Comparison of ENCODE assay signal across 13 mouse cellular contexts in the genomic region with DNA sequence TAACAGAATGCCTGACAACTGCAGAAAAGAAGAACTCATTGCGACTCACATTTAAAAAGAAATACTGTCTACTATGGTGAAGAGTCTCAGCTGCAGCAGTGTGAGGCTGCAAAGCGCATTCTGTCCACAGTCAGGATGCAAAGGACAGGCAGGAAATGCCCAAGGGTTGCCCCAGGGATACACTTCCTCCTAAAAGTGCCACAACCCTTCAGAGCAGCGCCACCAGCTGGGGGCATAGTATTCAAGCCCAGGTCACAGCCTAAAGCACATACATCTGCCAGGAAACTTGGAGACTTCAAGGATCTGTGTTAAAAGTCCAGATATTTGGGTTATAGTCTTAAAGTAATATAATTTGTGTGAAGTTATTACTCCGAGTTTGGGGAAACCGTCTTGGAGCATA.
DNase-seq lines count a peak whose midpoint lies in the region; ATAC-seq and TF ChIP-seq lines count a peak whose summit lies in the region.
"Had no signal": no experiment of that assay in that cellular context is flagged by ENCODE, and none has a peak within 500 bp of the region (broad histone marks: within the 10 kb centered on the region; RNA-seq: fewer than 3 reads in every experiment).

No protein-coding gene starts in this region.

- H3K9ac ChIP-seq in heart, postnatal 0 days (replicated peaks; ENCODE audit: low read depth, low read length): no peak overlapping the region
- no peak overlapping the region for H3K9ac ChIP-seq in heart, embryonic 12.5 days
- H3K9ac ChIP-seq in stomach, postnatal 0 days (ENCODE audit: low read length): no peak overlapping the region
- H3K9ac ChIP-seq: hindbrain, embryonic 15.5 days; liver, embryonic 15.5 days had no signal

- peaks cover 15% of the 10 kb centered on the region; the same call in 1 of the 2 replicates for H3K4me1 ChIP-seq in heart, postnatal 0 days (ENCODE audit: control insufficient read depth, insufficient read depth)
- H3K4me1 ChIP-seq in heart, embryonic 12.5 days (replicated peaks): peaks cover 32% of the 10 kb centered on the region
- H3K4me1 ChIP-seq in stomach, postnatal 0 days (replicated peaks; ENCODE audit: control insufficient read depth, insufficient read depth): no peaks in the 10 kb centered on the region
- H3K4me1 ChIP-seq: hindbrain, embryonic 15.5 days; liver, embryonic 15.5 days had no signal

- 74% methylated on average over 5 of the region's 5 CpGs for WGBS in heart, postnatal 0 days
- WGBS in heart, embryonic 12.5 days: 74% methylated on average over 5 of the region's 5 CpGs
- 78% methylated on average over 5 of the region's 5 CpGs for WGBS in stomach, postnatal 0 days

- TF ChIP-seq EP300 in heart, postnatal 0 days (IDR thresholded peaks at IDR 0.05; ENCODE audit: low read depth): no peak
- no peak for TF ChIP-seq EP300 in stomach, postnatal 0 days (optimal IDR thresholded peaks at IDR 0.05)

- no peak overlapping the region for H3K4me2 ChIP-seq in heart, postnatal 0 days (ENCODE audit: low read depth, low read length)
- H3K4me2 ChIP-seq in heart, embryonic 12.5 days: no peak overlapping the region
- H3K4me2 ChIP-seq in stomach, postnatal 0 days (replicated peaks; ENCODE audit: low read depth): no peak overlapping the region
- H3K4me2 ChIP-seq: hindbrain, embryonic 15.5 days; liver, embryonic 15.5 days had no signal

- no peak overlapping the region for H3K4me3 ChIP-seq in heart, postnatal 0 days (ENCODE audit: low read depth, low read length)
- no peak overlapping the region for H3K4me3 ChIP-seq in heart, embryonic 12.5 days
- no peak overlapping the region for H3K4me3 ChIP-seq in stomach, postnatal 0 days (ENCODE audit: low read depth, low read length)
- H3K4me3 ChIP-seq: hindbrain, embryonic 15.5 days; liver, embryonic 15.5 days had no signal

- H3K27me3 ChIP-seq in heart, postnatal 0 days (ENCODE audit: control insufficient read depth, insufficient read depth, low read length): no peaks in the 10 kb centered on the region
- no peaks in the 10 kb centered on the region for H3K27me3 ChIP-seq in heart, embryonic 12.5 days (replicated peaks)
- no peaks in the 10 kb centered on the region for H3K27me3 ChIP-seq in stomach, postnatal 0 days (ENCODE audit: control insufficient read depth, insufficient read depth, low read length)
- H3K27me3 ChIP-seq: hindbrain, embryonic 15.5 days; liver, embryonic 15.5 days had no signal

- no peak for DNase-seq in heart, postnatal 0 days (ENCODE audit: low spot score)
- DNase-seq in thymus, postnatal 4 days: peak; percentile 17
- no peak for DNase-seq in thymus, adult 18-20 months
- peak; percentile 70 for DNase-seq in kidney, postnatal 14 days
- peak; percentile 38 for DNase-seq in stomach, postnatal 0 days (ENCODE audit: low spot score)
- DNase-seq in urinary bladder, postnatal 10 days (ENCODE audit: low spot score): no peak
- DNase-seq in right cerebral cortex, adult 2 months (ENCODE audit: low spot score in 2 of 2): no peak
- DNase-seq: cerebellum, adult 9-10 months had no signal

- H3K36me3 ChIP-seq in heart, postnatal 0 days (replicated peaks; ENCODE audit: control insufficient read depth, insufficient read depth, low read length): peaks cover 8% of the 10 kb centered on the region; the same call in 1 of the 2 replicates
- peaks cover 20% of the 10 kb centered on the region for H3K36me3 ChIP-seq in heart, embryonic 12.5 days
- no peaks in the 10 kb centered on the region for H3K36me3 ChIP-seq in stomach, postnatal 0 days (ENCODE audit: control insufficient read depth, insufficient read depth, low read length)
- H3K36me3 ChIP-seq: G1E; liver, embryonic 15.5 days had no signal

- no peak for ATAC-seq in heart, postnatal 0 days (ENCODE audit: insufficient read depth, low read depth)
- no peak for ATAC-seq in heart, embryonic 12.5 days (ENCODE audit: insufficient number of reproducible peaks, low FRiP score)
- ATAC-seq in stomach, postnatal 0 days (ENCODE audit: low FRiP score, low TSS enrichment): no peak
- ATAC-seq: forebrain, embryonic 14.5 days had no signal

- H3K27ac ChIP-seq in heart, postnatal 0 days (ENCODE audit: low read depth): no peak overlapping the region
- H3K27ac ChIP-seq in heart, embryonic 12.5 days (ENCODE audit: poor library complexity, severe bottlenecking): no peak overlapping the region
- no peak overlapping the region for H3K27ac ChIP-seq in stomach, postnatal 0 days (replicated peaks)
- H3K27ac ChIP-seq: hindbrain, embryonic 15.5 days; liver, embryonic 15.5 days had no signal

- no peaks in the 10 kb centered on the region for H3K9me3 ChIP-seq in heart, postnatal 0 days (replicated peaks; ENCODE audit: control insufficient read depth, low read length)
- no peaks in the 10 kb centered on the region for H3K9me3 ChIP-seq in heart, embryonic 12.5 days (replicated peaks)
- no peaks in the 10 kb centered on the region for H3K9me3 ChIP-seq in stomach, postnatal 0 days (ENCODE audit: control insufficient read depth, low read length)
- H3K9me3 ChIP-seq: G1E; hindbrain, embryonic 15.5 days; liver, embryonic 15.5 days had no signal

- peak; percentile 42 for TF ChIP-seq CTCF in heart, postnatal 0 days (IDR thresholded peaks at IDR 0.05; ENCODE audit: low read depth)
- TF ChIP-seq CTCF in stomach, postnatal 0 days (IDR thresholded peaks at IDR 0.05; ENCODE audit: low read depth): peak; percentile 59

Comparison
In these comparisons a context has a peak if more than half of its experiments do, and no peak if none do; other contexts are left out.
1. DNase-seq: peak in thymus, postnatal 4 days (single experiment), kidney, postnatal 14 days (single experiment) and stomach, postnatal 0 days (single experiment); none in heart, postnatal 0 days (single experiment), thymus, adult 18-20 months (0 of 2), urinary bladder, postnatal 10 days (single experiment) and right cerebral cortex, adult 2 months (0 of 2).